Mouse (Mus musculus): ENCODE results near the gene Ypel2. TPM values are rescaled to one million over a fixed set of nuclear protein-coding genes. Genes with fewer than 3 reads are reported as not detected.

The Ypel2 gene
- polyA plus RNA-seq, 1 experiment = 1.5 TPM

DNA sequence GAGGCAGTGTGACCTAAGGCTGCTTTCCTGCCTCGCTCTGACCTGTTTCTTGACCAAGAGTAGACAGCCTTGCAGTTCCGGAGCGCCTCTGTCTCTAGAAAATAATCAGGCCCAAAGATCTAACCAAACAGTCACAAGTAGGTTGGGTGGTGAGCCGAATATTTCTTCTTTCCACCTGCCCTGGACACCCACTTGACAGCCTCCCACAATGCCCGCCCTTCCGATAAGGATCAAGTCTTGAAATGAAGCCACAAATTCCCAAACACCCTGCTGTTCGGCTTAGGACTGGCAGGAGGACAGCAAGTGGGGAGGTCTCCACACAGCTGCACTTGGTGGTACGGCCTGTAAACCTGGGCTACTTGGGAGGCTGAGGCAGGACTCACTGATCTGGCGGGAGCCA, 26.0 kb downstream of the Ypel2 start:
- H3K36me3 ChIP-seq (ENCODE audit: control insufficient read depth, insufficient read depth) = no peaks in the 10 kb centered on the region
- no peaks in the 10 kb centered on the region for H3K79me2 ChIP-seq (ENCODE audit: control insufficient read depth, insufficient read depth)
- TF ChIP-seq MAX (IDR thresholded peaks at IDR 0.05; ENCODE audit: low read depth) = no peak
- TF ChIP-seq REST (IDR thresholded peaks at IDR 0.05; ENCODE audit: insufficient read depth, insufficient read length) = no peak
- TF ChIP-seq CEBPB (IDR thresholded peaks at IDR 0.05; ENCODE audit: insufficient read depth, poor library complexity, severe bottlenecking) = no peak
- TF ChIP-seq POLR2A (IDR thresholded peaks at IDR 0.05; ENCODE audit: insufficient read length, low read depth) = no peak
- no peak for TF ChIP-seq E2F4 (IDR thresholded peaks at IDR 0.05; ENCODE audit: insufficient read depth)
- TF ChIP-seq MYOG (IDR thresholded peaks at IDR 0.05; ENCODE audit: control insufficient read depth in 1 of 3, insufficient read depth in 1 of 3, insufficient read length in 2 of 3, low read depth in 2 of 3) = no peak
- TF ChIP-seq SRF (IDR thresholded peaks at IDR 0.05; ENCODE audit: control insufficient read depth, insufficient read length, low read depth) = no peak
- TF ChIP-seq POLR2AphosphoS2 (IDR thresholded peaks at IDR 0.05; ENCODE audit: insufficient read length, low read depth) = no peak
- no peak for TF ChIP-seq TCF12 (IDR thresholded peaks at IDR 0.05; ENCODE audit: insufficient read depth, poor library complexity, severe bottlenecking)
- TF ChIP-seq USF1 (IDR thresholded peaks at IDR 0.05; ENCODE audit: low read depth) = no peak
- TF ChIP-seq MYOD1 (IDR thresholded peaks at IDR 0.05; ENCODE audit: control insufficient read depth in 1 of 3, insufficient read length in 2 of 3, low read depth in 2 of 3) = no peak
- TF ChIP-seq TCF3 (IDR thresholded peaks at IDR 0.05; ENCODE audit: insufficient read length, low read depth) = no peak
- H3K4me2 ChIP-seq (ENCODE audit: low read depth) = no peak overlapping the region
- H3ac ChIP-seq (ENCODE audit: control insufficient read depth, insufficient read length) = no peak overlapping the region
- no peak overlapping the region for H3K4me3 ChIP-seq
- no peaks in the 10 kb centered on the region for H3K27me3 ChIP-seq (ENCODE audit: control insufficient read depth, insufficient read depth, insufficient read length)

DNA sequence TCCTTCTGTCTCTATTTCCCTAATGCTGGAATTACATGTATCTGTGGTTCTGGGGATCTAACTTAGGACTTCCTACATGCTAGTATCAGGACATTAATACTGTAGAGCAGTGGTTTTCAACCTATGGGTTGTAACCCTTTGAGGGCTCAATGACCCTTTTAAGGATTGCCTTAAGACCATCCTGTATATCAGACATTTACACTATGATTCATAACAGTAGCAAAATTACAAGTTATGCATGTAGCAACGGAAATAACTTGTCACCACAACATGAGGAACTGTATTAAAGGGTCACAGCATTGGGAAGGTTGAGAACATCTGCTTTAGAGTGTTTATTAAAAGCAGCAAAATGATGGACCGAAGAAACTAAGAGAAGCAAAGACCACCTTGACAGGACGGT, 26.8 kb downstream of the Ypel2 start:
- H3K36me3 ChIP-seq (ENCODE audit: control insufficient read depth, insufficient read depth) = no peaks in the 10 kb centered on the region
- H3K4me3 ChIP-seq = no peak overlapping the region
- H3ac ChIP-seq (ENCODE audit: control insufficient read depth, insufficient read length) = no peak overlapping the region
- no peaks in the 10 kb centered on the region for H3K27me3 ChIP-seq (ENCODE audit: control insufficient read depth, insufficient read depth, insufficient read length)
- TF ChIP-seq USF1 (IDR thresholded peaks at IDR 0.05; ENCODE audit: low read depth) = no peak
- TF ChIP-seq SRF (IDR thresholded peaks at IDR 0.05; ENCODE audit: control insufficient read depth, insufficient read length, low read depth) = no peak
- TF ChIP-seq MYOD1 (IDR thresholded peaks at IDR 0.05; ENCODE audit: control insufficient read depth in 1 of 3, insufficient read length in 2 of 3, low read depth in 2 of 3) = no peak
- TF ChIP-seq E2F4 (IDR thresholded peaks at IDR 0.05; ENCODE audit: insufficient read depth) = no peak
- no peak for TF ChIP-seq CEBPB (IDR thresholded peaks at IDR 0.05; ENCODE audit: insufficient read depth, poor library complexity, severe bottlenecking)
- no peak for TF ChIP-seq TCF12 (IDR thresholded peaks at IDR 0.05; ENCODE audit: insufficient read depth, poor library complexity, severe bottlenecking)
- TF ChIP-seq TCF3 (IDR thresholded peaks at IDR 0.05; ENCODE audit: insufficient read length, low read depth) = no peak
- no peak for TF ChIP-seq POLR2A (IDR thresholded peaks at IDR 0.05; ENCODE audit: insufficient read length, low read depth)
- TF ChIP-seq REST (IDR thresholded peaks at IDR 0.05; ENCODE audit: insufficient read depth, insufficient read length) = no peak
- no peak for TF ChIP-seq MYOG (IDR thresholded peaks at IDR 0.05; ENCODE audit: control insufficient read depth in 1 of 3, insufficient read depth in 1 of 3, insufficient read length in 2 of 3, low read depth in 2 of 3)
- TF ChIP-seq POLR2AphosphoS2 (IDR thresholded peaks at IDR 0.05; ENCODE audit: insufficient read length, low read depth) = no peak
- TF ChIP-seq MAX (IDR thresholded peaks at IDR 0.05; ENCODE audit: low read depth) = no peak
- no peak overlapping the region for H3K4me2 ChIP-seq (ENCODE audit: low read depth)
- no peaks in the 10 kb centered on the region for H3K79me2 ChIP-seq (ENCODE audit: control insufficient read depth, insufficient read depth)

DNA sequence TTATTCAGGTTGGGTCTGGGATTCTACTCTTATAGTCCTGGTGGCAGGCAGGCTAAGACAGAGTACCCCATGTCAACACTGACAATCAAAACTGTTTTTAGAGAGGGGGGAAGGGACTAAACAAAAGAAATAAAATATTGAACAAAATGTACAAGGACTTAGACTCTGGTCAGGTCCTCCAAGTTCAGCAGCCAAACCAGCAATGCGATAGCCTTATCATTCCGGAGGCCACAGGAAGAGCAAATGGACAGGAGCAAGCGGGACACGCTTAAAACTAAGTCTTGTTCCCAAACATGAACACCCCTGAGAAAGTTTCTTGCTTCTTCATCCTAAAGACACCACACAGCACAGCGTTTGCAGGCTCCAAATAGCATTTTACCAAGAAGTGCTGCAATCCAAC, 28.4 kb downstream of the Ypel2 start:
- TF ChIP-seq E2F4 (IDR thresholded peaks at IDR 0.05; ENCODE audit: insufficient read depth) (no peak), POLR2AphosphoS2 (IDR thresholded peaks at IDR 0.05; ENCODE audit: insufficient read length, low read depth) (no peak), CEBPB (IDR thresholded peaks at IDR 0.05; ENCODE audit: insufficient read depth, poor library complexity, severe bottlenecking) (no peak), TCF3 (IDR thresholded peaks at IDR 0.05; ENCODE audit: insufficient read length, low read depth) (no peak)
- Histone ChIP-seq H3K4me2 (ENCODE audit: low read depth) (no peak overlapping the region), H3K36me3 (ENCODE audit: control insufficient read depth, insufficient read depth) (no peaks in the 10 kb centered on the region), H3K4me3 (no peak overlapping the region), H3ac (ENCODE audit: control insufficient read depth, insufficient read length) (no peak overlapping the region), H3K27me3 (ENCODE audit: control insufficient read depth, insufficient read depth, insufficient read length) (no peaks in the 10 kb centered on the region), H3K79me2 (ENCODE audit: control insufficient read depth, insufficient read depth) (no peaks in the 10 kb centered on the region)

DNA sequence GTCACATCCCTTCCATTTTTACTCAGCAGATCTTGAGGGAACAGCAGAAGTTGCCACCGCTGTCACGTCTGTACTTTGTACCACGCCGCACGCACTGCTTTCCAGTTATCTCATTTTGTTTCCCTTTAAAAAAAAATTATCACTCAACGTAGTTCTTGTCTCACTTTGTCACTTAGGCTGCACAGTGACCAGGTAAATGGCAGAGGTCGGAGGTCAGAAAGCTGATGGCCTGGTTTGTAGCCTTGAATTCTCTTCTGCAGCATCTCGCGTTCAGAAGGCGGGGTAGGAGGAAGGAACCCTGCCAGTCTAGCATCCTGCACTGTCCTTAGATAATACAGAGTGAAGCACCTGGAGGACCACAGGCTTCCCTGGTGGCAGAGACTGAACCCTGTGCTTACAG, 29.8 kb downstream of the Ypel2 start:
- Histone ChIP-seq H3ac (ENCODE audit: control insufficient read depth, insufficient read length) (no peak overlapping the region), H3K27me3 (ENCODE audit: control insufficient read depth, insufficient read depth, insufficient read length) (no peaks in the 10 kb centered on the region), H3K4me2 (ENCODE audit: low read depth) (no peak overlapping the region), H3K36me3 (ENCODE audit: control insufficient read depth, insufficient read depth) (no peaks in the 10 kb centered on the region), H3K4me3 (no peak overlapping the region), H3K79me2 (ENCODE audit: control insufficient read depth, insufficient read depth) (no peaks in the 10 kb centered on the region)
- TF ChIP-seq MAX (IDR thresholded peaks at IDR 0.05; ENCODE audit: low read depth) (no peak), MYOG (IDR thresholded peaks at IDR 0.05; ENCODE audit: control insufficient read depth in 1 of 3, insufficient read depth in 1 of 3, insufficient read length in 2 of 3, low read depth in 2 of 3) (no peak), TCF3 (IDR thresholded peaks at IDR 0.05; ENCODE audit: insufficient read length, low read depth) (no peak), POLR2AphosphoS2 (IDR thresholded peaks at IDR 0.05; ENCODE audit: insufficient read length, low read depth) (no peak), USF1 (IDR thresholded peaks at IDR 0.05; ENCODE audit: low read depth) (no peak), E2F4 (IDR thresholded peaks at IDR 0.05; ENCODE audit: insufficient read depth) (no peak), REST (IDR thresholded peaks at IDR 0.05; ENCODE audit: insufficient read depth, insufficient read length) (no peak), SRF (IDR thresholded peaks at IDR 0.05; ENCODE audit: control insufficient read depth, insufficient read length, low read depth) (no peak), CEBPB (IDR thresholded peaks at IDR 0.05; ENCODE audit: insufficient read depth, poor library complexity, severe bottlenecking) (no peak), POLR2A (IDR thresholded peaks at IDR 0.05; ENCODE audit: insufficient read length, low read depth) (no peak), MYOD1 (IDR thresholded peaks at IDR 0.05; ENCODE audit: control insufficient read depth in 1 of 3, insufficient read length in 2 of 3, low read depth in 2 of 3) (no peak), TCF12 (IDR thresholded peaks at IDR 0.05; ENCODE audit: insufficient read depth, poor library complexity, severe bottlenecking) (no peak)

DNA sequence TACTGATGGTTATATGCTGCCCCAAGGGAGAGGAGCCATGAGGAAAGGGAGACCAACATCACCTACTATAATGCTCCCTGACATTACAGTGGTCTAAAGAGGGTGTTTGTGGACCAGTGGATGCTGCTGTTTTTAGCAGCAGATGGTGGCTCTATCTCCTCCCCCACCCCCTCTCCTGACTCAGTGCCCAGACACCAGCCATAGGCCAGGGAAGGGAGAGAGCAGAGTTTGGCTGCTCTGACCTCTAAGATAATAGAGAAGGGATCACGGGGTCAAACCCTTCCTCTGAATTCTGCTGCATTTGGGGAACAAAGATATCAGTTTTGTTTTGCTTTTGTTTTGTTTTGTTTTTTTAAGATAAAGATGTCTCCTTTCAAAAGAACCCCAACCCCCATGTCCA, 30.5 kb downstream of the Ypel2 start:
- no peaks in the 10 kb centered on the region for H3K27me3 ChIP-seq (ENCODE audit: control insufficient read depth, insufficient read depth, insufficient read length)
- H3K4me3 ChIP-seq = no peak overlapping the region
- no peaks in the 10 kb centered on the region for H3K79me2 ChIP-seq (ENCODE audit: control insufficient read depth, insufficient read depth)
- H3K4me2 ChIP-seq (ENCODE audit: low read depth) = no peak overlapping the region
- TF ChIP-seq MYOG (IDR thresholded peaks at IDR 0.05; ENCODE audit: control insufficient read depth in 1 of 3, insufficient read depth in 1 of 3, insufficient read length in 2 of 3, low read depth in 2 of 3) (no peak), TCF12 (IDR thresholded peaks at IDR 0.05; ENCODE audit: insufficient read depth, poor library complexity, severe bottlenecking) (no peak), TCF3 (IDR thresholded peaks at IDR 0.05; ENCODE audit: insufficient read length, low read depth) (no peak), POLR2AphosphoS2 (IDR thresholded peaks at IDR 0.05; ENCODE audit: insufficient read length, low read depth) (no peak), MYOD1 (IDR thresholded peaks at IDR 0.05; ENCODE audit: control insufficient read depth in 1 of 3, insufficient read length in 2 of 3, low read depth in 2 of 3) (no peak), SRF (IDR thresholded peaks at IDR 0.05; ENCODE audit: control insufficient read depth, insufficient read length, low read depth) (no peak), REST (IDR thresholded peaks at IDR 0.05; ENCODE audit: insufficient read depth, insufficient read length) (no peak), MAX (IDR thresholded peaks at IDR 0.05; ENCODE audit: low read depth) (no peak), CEBPB (IDR thresholded peaks at IDR 0.05; ENCODE audit: insufficient read depth, poor library complexity, severe bottlenecking) (no peak), POLR2A (IDR thresholded peaks at IDR 0.05; ENCODE audit: insufficient read length, low read depth) (no peak), USF1 (IDR thresholded peaks at IDR 0.05; ENCODE audit: low read depth) (no peak), E2F4 (IDR thresholded peaks at IDR 0.05; ENCODE audit: insufficient read depth) (no peak)
- H3K36me3 ChIP-seq (ENCODE audit: control insufficient read depth, insufficient read depth) = no peaks in the 10 kb centered on the region
- no peak overlapping the region for H3ac ChIP-seq (ENCODE audit: control insufficient read depth, insufficient read length)
